Mouse (Mus musculus): ENCODE measurements around the gene Ccdc65. TPM values are rescaled to one million over a fixed set of nuclear protein-coding genes. Genes with fewer than 3 reads are reported as not detected.
"Not testable (repeated sequence)": the region's sequence is repeated elsewhere in the genome, so short reads cannot be mapped to it uniquely, and the experiment has no call there.

Ccdc65 gene
- total RNA-seq, 2 experiments from 2014 or later, result 0.48 to 0.87 TPM

DNA sequence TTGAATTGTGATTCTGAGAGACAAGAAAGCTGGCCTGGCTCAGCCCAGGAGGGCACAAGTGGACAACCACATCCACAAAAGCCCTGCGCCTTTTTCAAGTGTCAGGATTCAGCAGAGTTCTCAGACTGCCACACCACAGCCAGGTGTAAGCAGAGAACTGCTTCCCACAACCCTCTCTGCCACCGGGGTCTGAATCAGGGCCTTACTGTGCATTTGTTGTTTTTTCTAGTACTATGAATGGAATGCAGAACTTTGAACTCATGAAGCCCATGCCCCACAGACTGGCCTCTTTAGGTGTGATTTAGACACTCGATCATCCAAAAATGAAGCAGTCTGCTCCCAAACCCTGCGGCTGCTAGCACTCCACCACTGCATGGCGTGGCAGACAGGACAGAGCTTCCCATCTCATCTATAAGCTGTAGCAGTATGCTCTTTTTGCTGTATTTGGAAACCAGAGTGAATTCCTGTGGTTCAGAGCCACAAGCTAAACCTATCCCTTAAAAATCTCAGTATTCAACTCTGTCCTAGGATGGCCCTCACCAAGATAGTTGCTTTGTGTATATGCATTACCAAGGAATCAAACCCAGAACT is 26.1 kb downstream of the Ccdc65 start:
- no peak for DNase-seq (ENCODE audit: low spot score in 2 of 2)

DNA sequence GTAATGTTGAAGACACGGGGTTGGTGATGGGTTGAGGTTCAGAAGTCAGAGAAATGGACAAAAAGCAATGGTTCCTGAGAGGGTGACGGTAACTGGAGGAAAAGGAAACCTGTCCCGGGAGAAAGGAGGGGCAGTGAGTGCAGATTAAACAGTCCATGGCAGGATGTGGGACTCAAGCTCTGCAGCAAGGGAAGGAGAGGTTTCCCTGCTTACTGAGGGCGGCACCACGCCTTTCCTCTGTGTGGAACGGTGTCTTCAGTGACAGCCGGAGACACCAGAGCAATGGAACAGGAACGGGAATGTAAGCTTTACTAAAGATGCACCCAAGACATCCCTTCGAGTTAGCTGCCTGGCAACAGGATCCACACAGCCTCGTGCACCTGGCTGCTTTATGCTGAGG is 28.5 kb downstream of the Ccdc65 start:
- no peak for DNase-seq (ENCODE audit: low spot score in 2 of 2)

DNA sequence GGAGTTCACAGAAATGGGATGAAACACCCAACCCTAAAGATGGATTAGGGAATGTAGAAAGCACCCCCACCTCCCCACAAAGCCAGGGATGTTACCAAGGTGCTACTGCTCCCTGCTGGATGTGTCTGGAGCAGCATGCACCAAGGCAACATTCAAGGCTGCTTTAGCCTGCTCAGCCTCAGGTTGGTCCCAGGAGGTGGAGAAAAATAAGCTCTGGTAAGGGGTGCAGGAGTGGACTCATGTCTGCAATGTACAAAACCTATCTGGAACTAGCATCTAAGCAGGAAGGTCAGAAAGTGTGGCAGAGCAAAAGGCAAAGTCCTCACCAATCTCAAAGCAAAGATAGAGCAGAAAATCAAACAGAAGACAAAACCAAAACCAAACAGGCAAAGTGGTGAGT is 29.9 kb downstream of the Ccdc65 start:
- DNase-seq (ENCODE audit: low spot score in 2 of 2), result no peak

DNA sequence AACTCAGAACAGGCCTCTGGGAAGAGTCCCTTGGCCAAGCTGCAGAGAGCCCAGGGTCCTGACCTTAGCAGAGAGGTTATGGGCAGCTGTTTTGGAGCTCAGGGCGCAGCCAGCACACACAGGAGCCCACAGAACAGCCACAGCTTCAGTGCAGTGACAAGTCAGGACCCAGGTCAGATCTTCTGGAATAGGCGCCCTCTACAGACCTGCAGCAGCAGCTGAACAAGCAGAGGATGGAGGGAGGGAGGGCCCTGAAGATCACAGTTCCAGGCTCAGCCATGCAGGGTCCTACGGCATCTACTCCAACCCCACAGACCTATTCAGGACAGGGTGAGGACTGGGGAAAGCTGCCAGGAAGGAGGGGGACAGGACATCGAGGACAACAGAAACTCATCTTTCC is 30.8 kb downstream of the Ccdc65 start:
- no peak for DNase-seq (ENCODE audit: low spot score in 2 of 2)

DNA sequence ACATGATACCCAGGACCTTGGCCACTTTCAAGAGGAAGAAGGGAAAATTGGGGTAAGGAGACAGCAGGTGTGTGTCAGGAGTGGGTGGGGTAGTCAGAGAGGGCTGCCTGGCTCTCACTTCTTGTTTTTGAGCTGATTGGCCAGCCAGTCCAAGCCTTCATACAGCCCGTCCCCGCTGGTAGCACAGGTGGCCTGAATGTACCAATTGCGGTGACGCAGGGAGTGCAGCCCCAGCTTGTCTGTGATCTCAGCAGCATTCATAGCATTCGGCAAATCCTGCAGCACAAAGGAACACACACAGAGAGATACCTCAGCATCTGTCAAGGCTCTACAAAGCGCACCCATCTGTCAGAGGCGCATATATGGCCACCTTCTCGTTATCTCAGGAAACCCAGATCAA is 32.2 kb downstream of the Ccdc65 start:
- DNase-seq (ENCODE audit: low spot score in 2 of 2), result no peak

DNA sequence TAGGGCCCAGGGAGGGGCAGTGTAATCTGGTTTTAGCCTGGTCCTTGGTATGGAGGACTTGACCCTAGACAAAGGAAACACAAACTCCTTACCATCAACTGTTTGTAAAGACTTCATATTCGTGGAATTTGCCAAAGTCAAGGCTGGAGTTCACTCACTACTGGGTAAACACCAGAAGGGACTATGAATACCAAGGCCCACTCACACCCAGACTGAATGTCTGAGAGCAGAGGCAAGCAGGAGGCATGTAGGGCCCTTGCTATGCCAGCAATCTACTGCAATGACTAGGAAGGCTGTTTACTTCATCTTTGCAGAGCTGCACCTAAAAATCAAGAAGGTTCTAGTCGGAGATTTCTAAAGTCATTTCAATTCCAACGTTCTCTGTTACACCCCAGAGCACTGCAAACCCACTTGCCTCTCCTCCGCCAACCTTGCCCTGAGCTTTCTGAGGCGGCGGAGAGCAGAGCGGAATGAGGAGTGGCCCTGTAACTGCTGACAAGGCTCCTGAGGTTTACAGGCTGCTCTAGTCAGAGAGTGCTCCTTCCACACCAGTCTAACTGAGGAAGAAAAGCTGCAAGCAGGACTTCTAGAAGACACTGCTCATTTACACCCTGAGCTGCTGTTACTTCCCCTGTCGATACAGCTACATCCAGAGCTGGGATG is 34.9 kb downstream of the Ccdc65 start:
- DNase-seq (ENCODE audit: low spot score in 2 of 2), result no peak

DNA sequence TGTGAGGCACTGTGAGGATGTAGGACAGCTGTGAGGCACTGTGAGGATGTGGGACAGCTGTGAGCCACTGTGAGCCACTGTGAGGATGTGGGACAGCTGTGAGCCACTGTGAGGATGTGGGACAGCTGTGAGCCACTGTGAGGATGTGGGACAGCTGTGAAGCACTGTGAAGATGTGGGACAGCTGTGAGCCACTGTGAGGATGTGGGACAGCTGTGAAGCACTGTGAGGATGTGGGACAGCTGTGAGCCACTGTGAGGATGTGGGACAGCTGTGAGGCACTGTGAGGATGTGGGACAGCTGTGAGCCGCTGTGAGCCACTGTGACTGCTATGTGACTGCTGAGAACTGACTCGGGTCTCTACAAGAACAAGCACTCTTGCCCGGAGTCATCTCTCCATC is 35.9 kb downstream of the Ccdc65 start:
- not testable (repeated sequence) for DNase-seq (ENCODE audit: low spot score in 2 of 2)

DNA sequence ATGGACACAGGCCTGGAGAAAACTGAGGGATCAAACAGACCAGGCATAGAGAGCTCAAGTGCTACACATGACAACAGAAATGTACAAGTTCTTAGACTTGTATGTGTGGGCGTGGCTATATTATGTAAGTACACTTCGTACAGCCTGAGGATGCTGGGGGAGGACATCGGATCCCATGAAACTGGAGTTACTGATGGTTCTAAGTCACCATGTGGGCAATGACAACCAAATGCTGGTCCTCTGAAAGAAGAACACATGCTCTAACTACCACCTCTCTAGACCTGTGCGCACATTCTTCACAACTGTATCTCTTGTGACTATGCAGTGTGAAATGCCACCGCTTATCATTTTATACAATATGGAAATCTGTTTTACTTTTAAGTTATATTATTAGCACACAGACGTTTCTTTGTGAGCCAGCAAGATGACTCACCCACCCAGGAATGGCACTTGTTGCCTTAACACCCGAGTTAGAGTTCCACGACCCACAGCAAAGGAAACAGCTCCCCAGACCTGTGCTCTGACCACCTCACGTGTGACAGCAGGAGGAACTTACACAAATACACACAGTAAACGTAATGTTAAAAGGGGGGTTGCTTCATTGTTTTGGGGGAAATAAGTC is 38.4 kb downstream of the Ccdc65 start:
- no peak for DNase-seq (ENCODE audit: low spot score in 2 of 2)

DNA sequence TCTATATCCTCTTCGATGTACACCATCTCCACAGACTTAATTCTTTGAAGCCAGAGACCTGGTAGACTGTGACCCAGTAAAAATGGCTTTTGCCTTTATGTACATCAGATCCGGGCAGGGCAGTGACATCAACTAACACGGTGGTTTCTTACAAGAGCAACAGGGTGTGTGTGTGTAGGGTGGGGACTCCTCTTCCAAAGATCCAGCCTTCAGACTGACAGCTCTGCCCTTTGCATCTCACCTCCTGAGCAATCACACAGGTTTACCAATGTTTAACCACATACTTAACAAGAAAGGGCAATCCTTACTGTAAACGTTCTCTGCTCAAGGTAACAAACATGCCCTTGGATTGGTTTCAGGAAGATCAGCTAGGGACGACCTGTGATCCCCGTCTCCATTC is 39.3 kb downstream of the Ccdc65 start:
- no peak for DNase-seq (ENCODE audit: low spot score in 2 of 2)

DNA sequence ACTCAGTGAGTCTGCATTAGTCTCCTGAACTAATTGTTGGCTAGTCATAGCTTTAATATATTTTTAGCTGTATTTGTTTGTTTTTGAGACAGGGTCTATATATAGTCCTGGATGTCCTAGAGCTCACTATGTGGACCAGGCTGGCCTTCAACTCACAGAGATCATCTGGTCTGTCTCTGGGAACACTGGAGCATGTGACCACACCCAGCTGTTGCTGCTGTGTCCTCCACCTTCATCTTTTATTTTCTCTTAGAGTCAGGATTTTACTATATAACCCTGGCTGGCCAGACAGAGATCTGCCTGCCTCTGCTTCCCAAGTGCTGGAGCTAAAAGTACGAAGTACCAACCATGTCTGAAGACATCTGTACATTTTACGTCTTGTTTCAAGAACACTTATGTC is 41.1 kb downstream of the Ccdc65 start:
- DNase-seq (ENCODE audit: low spot score in 2 of 2), result no peak

DNA sequence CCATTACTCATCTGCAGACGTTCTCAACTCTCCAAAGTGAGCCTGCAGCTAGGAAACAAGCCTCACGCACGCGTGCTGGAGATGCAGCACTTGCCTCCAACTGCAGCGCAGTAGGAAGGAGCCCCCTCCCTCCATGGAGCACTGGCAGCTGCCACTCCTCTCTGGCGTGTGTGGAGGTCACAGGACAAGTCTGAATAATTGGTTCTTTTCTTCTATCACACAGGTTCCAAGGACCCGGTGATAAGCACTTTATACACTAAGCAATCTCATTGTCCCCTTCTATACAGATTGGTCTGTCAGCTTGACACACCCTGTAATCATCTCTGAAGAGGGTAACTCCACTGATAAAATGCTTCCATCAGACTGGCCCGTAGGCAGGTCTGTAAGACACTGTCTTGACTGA is 45.0 kb downstream of the Ccdc65 start:
- no peak for DNase-seq (ENCODE audit: low spot score in 2 of 2)

DNA sequence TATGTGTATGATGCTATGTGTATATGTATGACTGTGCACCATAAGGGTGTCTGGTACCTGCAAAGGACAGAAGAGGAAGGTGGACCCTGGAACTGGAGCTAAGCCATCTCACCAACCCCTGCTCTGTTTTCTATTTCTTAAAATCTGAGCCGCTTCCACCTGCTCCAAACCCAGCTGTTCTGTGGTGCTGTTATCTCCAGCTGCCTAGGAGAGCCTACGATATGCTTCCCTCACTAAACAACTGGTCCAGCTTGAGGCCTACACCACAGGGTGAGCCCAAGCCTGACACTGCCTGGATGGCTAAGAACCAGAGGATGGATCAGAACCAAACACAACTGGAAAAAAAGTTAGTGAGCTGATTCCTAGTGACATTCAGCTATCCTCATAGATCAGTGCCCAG is 46.1 kb downstream of the Ccdc65 start:
- DNase-seq (ENCODE audit: low spot score in 2 of 2), result no peak

DNA sequence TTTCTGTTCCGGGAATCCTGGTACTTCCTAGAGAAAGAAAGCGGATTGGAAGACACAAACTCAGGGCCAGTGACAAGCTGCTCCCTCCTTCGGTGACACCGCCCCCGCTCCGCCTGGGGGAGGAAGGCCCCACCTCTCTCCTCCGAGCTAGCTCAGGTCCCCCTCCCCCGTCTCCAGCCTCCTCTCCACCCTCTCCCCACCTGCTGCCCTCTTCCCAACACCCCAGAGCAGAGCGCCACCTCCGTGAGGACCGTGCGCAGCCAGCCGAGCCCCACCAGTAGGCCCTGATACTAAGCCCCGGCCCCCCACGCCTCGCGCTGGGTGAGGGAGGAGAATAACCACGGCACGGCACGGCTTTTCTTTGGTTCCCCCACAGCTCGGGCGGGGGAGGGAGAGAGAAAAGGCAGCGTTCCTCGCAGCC is 54.2 kb downstream of the Ccdc65 start:
- peak; percentile 41 to 71 for DNase-seq (ENCODE audit: low spot score in 2 of 2)

DNA sequence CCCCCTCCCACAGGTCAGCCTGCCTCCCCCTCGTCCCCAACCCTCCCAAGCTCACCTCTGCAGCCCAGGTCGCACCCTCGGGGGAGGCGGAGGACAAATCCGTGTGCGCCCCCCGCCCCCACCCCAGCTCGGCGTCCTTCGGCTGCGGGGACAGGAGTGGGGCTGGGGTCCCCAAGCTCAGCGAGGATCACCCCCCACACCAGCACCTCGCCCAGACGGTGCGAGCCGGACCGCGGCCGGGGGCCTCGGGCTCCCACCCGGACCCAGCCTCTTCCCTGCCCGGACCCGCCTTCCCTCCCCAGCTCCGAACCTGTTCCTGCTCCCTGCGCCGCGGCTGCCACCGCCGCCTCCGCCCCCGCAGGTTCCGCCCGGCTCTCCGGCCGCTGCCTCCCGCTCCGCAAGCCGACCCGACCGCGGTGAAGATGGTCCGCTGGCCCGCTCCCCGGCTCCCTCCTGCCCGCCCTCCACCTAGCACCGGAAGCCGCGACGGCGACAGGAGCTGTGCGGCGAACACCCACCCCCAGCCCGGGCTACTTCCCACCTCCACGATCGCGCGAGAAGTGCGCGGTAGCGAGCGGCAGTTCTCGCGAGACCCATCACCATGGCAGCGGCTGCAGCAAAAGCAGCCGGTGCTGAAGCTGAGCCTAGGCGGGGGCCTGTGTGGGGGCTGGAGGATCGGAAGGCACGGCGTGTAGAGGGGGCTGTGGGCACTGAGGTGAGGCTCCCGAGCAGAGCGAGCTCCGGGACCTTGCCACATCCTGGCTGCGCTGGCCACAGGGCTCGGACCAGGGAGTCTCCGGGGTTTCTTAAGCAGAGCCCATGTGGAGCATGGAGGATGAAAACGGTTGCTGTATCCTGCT is 54.9 kb downstream of the Ccdc65 start, which contains the start of gene Arf3:
Gene Arf3 (minus strand): TSS at position 545 of the 860 bp plus-strand sequence.
- DNase-seq (ENCODE audit: low spot score in 2 of 2), result peak; percentile 92 to 94

DNA sequence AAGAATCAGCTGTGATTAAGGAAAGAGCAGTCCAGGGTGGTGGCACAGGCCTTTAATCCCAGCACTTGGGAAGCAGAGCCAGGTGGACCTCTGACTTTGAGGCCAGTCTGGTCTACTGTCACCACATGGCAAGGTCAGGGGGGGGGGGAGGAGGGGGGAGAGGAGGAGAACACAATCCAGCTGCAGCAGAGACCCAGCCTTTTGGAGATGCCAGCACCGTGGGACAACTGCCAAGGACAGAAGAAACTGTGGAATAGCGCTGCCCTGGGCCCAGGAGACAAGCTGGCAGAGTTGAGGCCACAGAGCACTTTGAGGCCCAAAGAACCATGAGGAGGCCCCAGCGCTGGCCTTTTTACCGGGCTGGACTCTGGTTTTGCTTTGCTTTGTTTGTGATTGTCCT is 57.9 kb downstream of the Ccdc65 start:
- DNase-seq (ENCODE audit: low spot score in 2 of 2), result no peak

DNA sequence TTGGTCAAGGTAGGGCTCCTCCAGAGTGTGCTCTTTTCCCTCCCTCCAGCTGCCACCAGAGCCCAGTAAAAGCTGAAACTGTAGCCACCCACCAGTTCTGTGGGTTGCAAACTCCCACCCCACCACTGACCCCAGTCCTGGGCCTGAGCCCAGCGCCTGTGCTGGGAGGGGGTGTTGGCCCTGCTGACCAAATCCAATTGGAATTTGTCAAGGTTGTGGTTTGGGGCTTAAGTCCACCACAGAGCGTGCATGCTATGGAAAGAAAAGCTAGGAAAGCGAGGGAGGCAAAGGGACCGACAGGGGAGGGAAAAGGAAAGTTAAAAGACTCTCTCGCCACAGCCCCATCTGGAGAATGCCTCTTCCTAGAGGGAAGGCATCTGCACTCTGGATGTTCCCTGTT is 60.3 kb downstream of the Ccdc65 start:
- DNase-seq (ENCODE audit: low spot score in 2 of 2), result no peak

DNA sequence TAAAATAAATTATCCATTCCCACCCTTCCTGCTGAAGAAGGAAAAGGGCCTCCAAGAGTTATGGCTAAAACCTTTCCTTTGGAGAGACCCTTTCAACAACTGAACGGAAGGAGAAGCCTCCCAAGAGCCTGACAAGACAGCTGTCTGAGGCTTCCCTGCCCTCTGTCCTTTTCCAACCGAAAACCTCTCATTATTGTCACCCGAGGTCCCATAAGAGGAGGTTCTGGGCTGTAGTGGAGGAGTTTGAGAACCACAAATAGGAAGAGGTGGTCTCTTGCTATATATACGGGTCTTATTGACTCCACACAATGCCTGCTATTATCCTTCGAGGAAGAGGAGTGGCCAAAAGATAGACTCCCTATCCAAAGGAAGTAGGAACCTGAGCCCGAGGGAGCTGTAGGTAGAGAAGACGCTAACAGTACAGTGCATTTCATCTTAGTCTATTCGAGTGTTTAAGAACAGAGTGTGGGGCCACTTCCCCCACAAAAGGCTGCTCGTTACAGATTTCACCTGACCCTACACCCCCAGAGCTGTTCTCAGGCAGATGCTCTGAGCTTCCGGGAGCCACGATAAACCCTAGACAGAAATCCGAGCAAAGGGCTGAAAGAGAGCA is 63.9 kb downstream of the Ccdc65 start:
- no peak for DNase-seq (ENCODE audit: low spot score in 2 of 2)

DNA sequence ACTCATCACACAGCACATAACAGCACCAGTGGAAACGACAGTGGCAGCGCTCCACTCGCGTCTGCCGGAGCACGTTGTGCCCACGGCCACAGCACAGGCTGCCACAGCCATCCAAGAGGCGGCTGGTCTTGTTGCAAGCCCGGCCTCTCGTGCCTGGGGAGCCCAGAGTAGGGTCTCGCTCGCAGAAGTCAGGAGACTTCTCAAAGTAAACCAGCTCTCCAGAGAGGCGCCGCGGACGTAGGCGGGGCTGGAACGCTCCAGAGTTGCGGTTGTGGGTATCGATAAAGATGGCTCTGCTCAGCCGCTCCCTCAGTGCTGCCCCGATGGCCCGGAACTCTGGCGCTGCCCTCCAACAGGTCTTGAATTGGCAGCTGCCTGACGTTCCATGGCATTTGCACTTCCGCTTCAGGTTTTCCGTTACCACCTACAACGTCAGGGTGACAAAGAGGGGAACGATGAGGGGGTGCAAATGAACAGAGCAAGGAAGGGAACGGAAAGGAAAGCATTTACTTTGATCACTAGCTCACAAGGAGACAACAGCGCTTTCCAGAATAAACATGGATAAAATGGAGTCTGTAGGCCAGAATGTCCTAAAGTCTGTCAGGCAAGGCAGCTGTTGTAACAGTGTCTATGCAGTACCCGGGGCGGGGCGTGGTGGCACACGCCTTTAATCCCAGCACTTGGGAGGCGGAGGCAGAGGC is 64.7 kb downstream of the Ccdc65 start:
- DNase-seq (ENCODE audit: low spot score in 2 of 2), result no peak
